Mouse (Mus musculus) erythroblast, embryonic 14.5 days (primary cell): ENCODE data around the gene Adamtsl1. TPM values are rescaled to one million over a fixed set of nuclear protein-coding genes. Genes with fewer than 3 reads are reported as not detected.

ENCODE experiments used
- H3K27me3 ChIP-seq: 2 replicates; pipeline ENCODE4 v1.6.1; 2012; ENCODE audit warnings: inconsistent platforms; ENCODE audit not compliant: control insufficient read depth
- H3K36me3 ChIP-seq: 2 replicates; pipeline ENCODE4 v1.6.1; 2012; ENCODE audit warnings: mild to moderate bottlenecking, inconsistent platforms; ENCODE audit not compliant: control insufficient read depth
- H3K4me1 ChIP-seq: 2 replicates; pipeline ENCODE4 v1.6.1; 2012; ENCODE audit warnings: inconsistent platforms; ENCODE audit not compliant: control insufficient read depth
- H3K4me3 ChIP-seq: replicated peaks from 2 replicates; pipeline ENCODE3; 2012; ENCODE audit warnings: moderate library complexity, mild to moderate bottlenecking, inconsistent platforms
- H3K9me3 ChIP-seq: 2 replicates; pipeline ENCODE4 v1.6.1; 2012; ENCODE audit warnings: low read length, inconsistent platforms, mixed read lengths; ENCODE audit not compliant: control insufficient read depth
- GATA1 ChIP-seq: IDR thresholded peaks from 2 replicates; pipeline ENCODE4 v1.6.1; 2012; ENCODE audit warnings: low read length, inconsistent platforms, mixed read lengths
- TAL1 ChIP-seq: IDR thresholded peaks from 3 replicates; pipeline ENCODE4 v1.6.1; 2012; ENCODE audit warnings: low read length, inconsistent platforms, mixed read lengths
- polyA plus RNA-seq: library from polyadenylated mRNA; stranded (reverse); fragments of >175 nt; gene quantifications from 2 replicates; pipeline ENCODE4 v1.2.3, GENCODE M21; 2012

Gene Adamtsl1
- polyA plus RNA-seq, 1 experiment: not detected

GRCm38 (mm10) chr4:86124374-86124773 lies 610.4 kb downstream of the Adamtsl1 start:
- no peaks in the 10 kb centered on the region for H3K27me3 ChIP-seq
- no peaks in the 10 kb centered on the region for H3K4me1 ChIP-seq
- H3K36me3 ChIP-seq: no peaks in the 10 kb centered on the region
- no peak overlapping the region for H3K4me3 ChIP-seq
- H3K9me3 ChIP-seq: no peaks in the 10 kb centered on the region
- no peak for TF ChIP-seq TAL1
- TF ChIP-seq GATA1: no peak

- no peaks in the 10 kb centered on the region for H3K27me3 ChIP-seq
These were observed 612.7 kb downstream of the Adamtsl1 start for GRCm38 (mm10) chr4:86126636-86127035.

DNA sequence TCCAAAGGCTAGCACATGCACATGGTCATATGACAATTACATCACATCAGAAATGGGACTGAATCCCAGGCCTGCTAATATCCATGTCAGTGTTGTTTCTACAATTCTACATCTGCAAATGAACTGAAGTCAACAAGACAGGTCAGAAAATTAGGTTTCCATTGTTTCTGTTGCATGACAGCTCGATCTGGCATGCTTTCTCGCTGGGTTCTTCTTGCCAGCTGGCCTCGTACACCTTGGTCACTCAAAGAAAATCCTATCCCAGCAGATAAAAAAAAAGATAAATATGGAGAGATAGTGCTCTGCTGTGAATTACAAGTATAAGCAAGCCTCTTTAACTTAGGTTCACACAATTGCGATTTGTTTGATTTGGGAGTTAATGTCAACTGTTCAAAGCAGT lies 644.6 kb downstream of the Adamtsl1 start:
- no peaks in the 10 kb centered on the region for H3K9me3 ChIP-seq
- no peaks in the 10 kb centered on the region for H3K4me1 ChIP-seq
- TF ChIP-seq TAL1: no peak
- TF ChIP-seq GATA1: no peak
- H3K36me3 ChIP-seq: no peaks in the 10 kb centered on the region
- no peak overlapping the region for H3K4me3 ChIP-seq
- H3K27me3 ChIP-seq: no peaks in the 10 kb centered on the region

More at GRCm38 (mm10) chr4:86126636-86127035, 612.7 kb downstream of the Adamtsl1 start:
- Histone ChIP-seq H3K4me3 (no peak overlapping the region), H3K9me3 (no peaks in the 10 kb centered on the region), H3K36me3 (no peaks in the 10 kb centered on the region), H3K4me1 (no peaks in the 10 kb centered on the region)
- no peak for TF ChIP-seq GATA1
- no peak for TF ChIP-seq TAL1

DNA sequence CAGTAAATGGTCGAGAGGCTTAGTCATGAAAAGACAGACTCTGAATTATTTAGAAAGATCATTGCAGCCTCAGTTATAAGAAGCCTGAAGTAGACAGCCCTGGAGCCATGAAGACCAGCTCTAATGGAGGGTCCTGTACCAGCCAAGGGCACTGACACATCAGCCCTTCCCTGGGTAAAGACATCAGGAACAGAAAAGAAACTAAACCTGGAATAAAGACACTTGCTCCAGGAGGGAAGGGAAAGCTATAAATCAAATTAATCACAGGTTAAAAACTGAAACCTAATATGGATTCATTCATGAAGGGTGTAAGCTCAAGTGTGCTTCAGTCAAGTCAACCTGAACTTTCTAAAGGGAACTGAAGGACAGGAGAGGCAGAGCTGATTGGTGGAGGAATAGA lies 645.4 kb downstream of the Adamtsl1 start:
- Histone ChIP-seq H3K36me3 (no peaks in the 10 kb centered on the region), H3K4me1 (no peaks in the 10 kb centered on the region), H3K27me3 (no peaks in the 10 kb centered on the region), H3K9me3 (no peaks in the 10 kb centered on the region), H3K4me3 (no peak overlapping the region)
- no peak for TF ChIP-seq GATA1
- no peak for TF ChIP-seq TAL1

GRCm38 (mm10) chr4:86170763-86171162 lies 656.8 kb downstream of the Adamtsl1 start:
- no peaks in the 10 kb centered on the region for H3K4me1 ChIP-seq
- H3K4me3 ChIP-seq: no peak overlapping the region
- H3K36me3 ChIP-seq: no peaks in the 10 kb centered on the region
- no peak for TF ChIP-seq GATA1
- TF ChIP-seq TAL1: no peak
- H3K27me3 ChIP-seq: no peaks in the 10 kb centered on the region
- H3K9me3 ChIP-seq: peaks cover 8% of the 10 kb centered on the region

DNA sequence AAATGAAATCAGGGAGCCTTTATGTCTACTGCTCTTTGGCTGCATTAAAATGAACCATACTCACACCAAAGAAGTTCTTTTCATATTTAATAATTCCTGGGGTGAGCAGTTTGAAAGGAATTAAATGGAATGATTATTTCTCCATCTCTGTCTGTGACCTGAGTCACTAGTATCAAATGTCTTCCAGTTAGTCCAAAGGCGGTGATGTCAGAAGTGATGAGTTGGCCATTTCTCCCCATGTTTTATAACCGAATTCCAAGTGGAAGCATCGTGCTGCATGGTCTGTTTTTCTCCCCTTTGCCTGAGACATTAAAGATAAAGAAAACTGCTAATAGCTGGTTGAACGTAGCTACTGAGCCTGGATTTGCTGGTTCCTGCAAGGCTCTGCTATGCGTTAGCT lies 657.5 kb downstream of the Adamtsl1 start:
- Histone ChIP-seq H3K4me1 (no peaks in the 10 kb centered on the region), H3K36me3 (no peaks in the 10 kb centered on the region), H3K4me3 (no peak overlapping the region), H3K9me3 (peaks cover 8% of the 10 kb centered on the region), H3K27me3 (no peaks in the 10 kb centered on the region)
- TF ChIP-seq TAL1 (no peak), GATA1 (no peak)

DNA sequence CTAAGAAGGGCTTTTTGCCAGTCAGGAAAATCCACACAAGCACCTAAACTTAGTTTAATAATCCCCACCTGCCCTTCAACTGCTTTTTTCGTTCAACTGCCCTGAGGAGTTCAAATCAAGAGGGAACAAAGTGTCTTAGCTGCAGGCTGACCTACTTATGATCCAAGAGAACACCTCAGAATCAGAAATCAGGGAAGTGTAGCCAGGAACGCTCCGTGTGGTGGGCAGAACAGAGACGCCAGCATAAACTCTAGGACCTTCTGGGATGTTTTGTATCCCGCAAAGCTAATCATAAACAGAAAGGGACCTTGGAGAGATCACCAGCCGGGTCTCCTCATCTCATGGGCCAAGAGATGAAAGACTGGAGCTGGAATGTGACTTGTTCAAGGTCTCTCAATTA lies 663.5 kb downstream of the Adamtsl1 start:
- peaks cover 4% of the 10 kb centered on the region for H3K9me3 ChIP-seq
- no peaks in the 10 kb centered on the region for H3K27me3 ChIP-seq

DNA sequence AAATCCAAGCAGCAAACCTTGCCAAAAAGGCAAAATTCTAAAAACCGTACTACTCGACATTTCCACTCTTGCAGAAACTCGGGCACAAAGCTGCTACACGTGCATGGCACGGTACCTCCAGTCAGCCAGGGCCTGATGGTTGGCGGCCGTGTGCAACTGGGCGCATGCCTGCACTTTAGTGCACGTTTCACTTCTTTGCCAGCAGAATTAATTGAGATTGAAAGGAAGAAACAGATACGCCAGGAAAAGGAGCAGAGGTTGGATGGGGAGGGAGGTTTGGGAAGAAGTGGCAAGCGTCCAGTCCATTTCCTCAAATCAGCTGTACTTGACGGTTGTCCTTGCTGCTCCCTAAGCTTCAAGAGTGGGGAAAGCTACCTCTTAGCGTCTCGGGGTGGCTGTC lies 664.1 kb downstream of the Adamtsl1 start:
- H3K27me3 ChIP-seq: no peaks in the 10 kb centered on the region
- no peaks in the 10 kb centered on the region for H3K36me3 ChIP-seq
- no peak overlapping the region for H3K4me3 ChIP-seq
- H3K4me1 ChIP-seq: no peaks in the 10 kb centered on the region
- TF ChIP-seq GATA1: no peak
- H3K9me3 ChIP-seq: peaks cover 4% of the 10 kb centered on the region

More for the DNA sequence above, 663.5 kb downstream of the Adamtsl1 start:
- Histone ChIP-seq H3K4me3 (no peak overlapping the region), H3K36me3 (no peaks in the 10 kb centered on the region), H3K4me1 (no peaks in the 10 kb centered on the region)
- TF ChIP-seq TAL1 (no peak), GATA1 (no peak)

DNA sequence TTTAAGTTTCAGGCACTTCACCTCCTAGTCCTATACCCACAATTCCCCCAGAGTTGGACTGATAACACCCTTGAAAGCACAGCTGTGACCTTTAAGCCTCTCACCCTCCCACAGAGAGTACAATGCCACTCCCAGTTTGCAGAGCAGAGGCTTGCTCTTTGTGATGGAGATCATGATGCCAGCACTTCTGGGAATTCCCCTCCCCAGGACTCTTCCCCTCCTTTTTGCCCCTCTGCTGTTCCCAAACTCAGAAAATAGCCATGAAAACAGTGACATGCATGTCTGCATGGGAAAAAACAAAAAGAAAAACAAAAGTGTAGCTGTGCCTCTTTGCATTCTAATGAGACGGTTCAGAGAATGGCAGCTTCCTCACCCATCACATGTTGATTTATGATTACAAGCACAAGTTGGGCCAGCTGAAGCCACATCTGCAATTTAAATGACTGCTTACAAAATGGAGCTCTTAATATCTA lies 669.8 kb downstream of the Adamtsl1 start:
- no peak overlapping the region for H3K4me3 ChIP-seq
- no peaks in the 10 kb centered on the region for H3K27me3 ChIP-seq
- no peak for TF ChIP-seq TAL1
- no peak for TF ChIP-seq GATA1

DNA sequence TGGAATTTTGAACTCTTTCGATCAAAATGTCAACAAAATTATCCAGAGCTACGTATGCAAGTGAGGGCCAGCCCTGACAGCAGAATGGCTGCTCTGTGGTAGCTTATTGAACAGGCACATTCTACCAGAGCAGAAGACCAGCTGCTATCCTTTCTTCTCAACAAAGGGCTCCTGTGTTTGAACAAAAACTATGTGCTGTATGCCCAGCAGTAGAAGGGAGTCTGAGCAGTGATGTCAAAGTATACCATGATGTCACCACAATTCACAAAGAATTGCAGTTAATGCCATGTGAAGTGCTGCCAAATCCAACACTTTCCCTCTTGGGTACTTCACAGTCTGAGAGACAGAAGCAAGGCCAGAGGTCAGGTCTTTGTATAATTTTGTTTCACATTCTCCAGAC lies 675.9 kb downstream of the Adamtsl1 start:
- H3K27me3 ChIP-seq: no peaks in the 10 kb centered on the region
- H3K36me3 ChIP-seq: no peaks in the 10 kb centered on the region
- TF ChIP-seq GATA1: no peak
- no peak for TF ChIP-seq TAL1
- no peaks in the 10 kb centered on the region for H3K4me1 ChIP-seq
- H3K4me3 ChIP-seq: no peak overlapping the region
- H3K9me3 ChIP-seq: no peaks in the 10 kb centered on the region

More for the DNA sequence above, 669.8 kb downstream of the Adamtsl1 start:
- no peaks in the 10 kb centered on the region for H3K36me3 ChIP-seq
- no peaks in the 10 kb centered on the region for H3K9me3 ChIP-seq
- H3K4me1 ChIP-seq: no peaks in the 10 kb centered on the region
